Mouse (Mus musculus): ENCODE data around the gene Dhx37. TPM values are rescaled to one million over a fixed set of nuclear protein-coding genes. Genes with fewer than 3 reads are reported as not detected.
"Not testable (repeated sequence)": the region's sequence is repeated elsewhere in the genome, so short reads cannot be mapped to it uniquely, and the experiment has no call there.

Gene Dhx37
- polyA plus RNA-seq, 1 experiment: 16.8 TPM

DNA sequence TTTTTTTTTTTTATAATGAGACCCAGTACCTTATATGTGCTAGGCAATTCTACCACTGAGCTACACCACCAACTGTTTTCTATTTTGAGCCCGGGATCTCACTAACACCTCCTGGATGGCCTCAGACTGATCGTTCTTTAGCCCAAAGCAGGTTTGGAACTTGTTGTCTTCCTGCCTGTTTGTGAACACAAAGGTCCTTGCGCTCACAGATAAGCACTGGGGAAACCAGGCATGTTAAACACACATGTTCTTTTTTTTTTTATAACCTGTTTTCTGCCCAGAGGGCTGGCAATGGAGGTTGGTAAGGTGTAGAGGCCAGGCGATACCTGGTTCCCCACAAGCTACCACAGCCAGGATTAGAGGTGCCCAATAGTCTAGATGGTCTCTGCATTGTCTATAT is 14.7 kb upstream of the Dhx37 start:
- no peak for DNase-seq (ENCODE audit: low spot score)

- no peak for DNase-seq (ENCODE audit: low spot score)
Measured at GRCm38 (mm10) chr5:125448026-125448425, 14.1 kb upstream of the Dhx37 start.

DNA sequence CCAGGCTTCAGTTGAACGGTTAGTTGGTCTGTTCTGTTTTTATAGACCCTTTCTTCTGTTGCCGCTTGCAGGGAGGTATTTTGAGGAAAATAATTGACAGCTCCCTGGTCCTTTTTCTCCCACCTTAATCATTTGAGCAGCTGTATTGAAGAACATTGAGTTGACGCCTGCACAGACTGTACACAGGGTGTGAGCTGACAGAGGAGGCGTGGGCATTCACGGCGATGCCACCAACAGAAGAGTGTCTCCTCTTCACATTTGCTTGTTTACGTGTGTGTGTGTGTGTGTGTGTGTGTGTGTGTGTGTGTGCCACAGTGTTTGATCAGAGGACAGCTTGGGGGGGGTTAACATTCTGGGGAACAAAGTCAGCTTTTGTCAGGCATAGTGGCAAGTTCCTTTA is 12.4 kb upstream of the Dhx37 start:
- DNase-seq (ENCODE audit: low spot score): no peak

- no peak for DNase-seq (ENCODE audit: low spot score)
Measured at GRCm38 (mm10) chr5:125444554-125444953, 10.6 kb upstream of the Dhx37 start.

GRCm38 (mm10) chr5:125443915-125444314 is 10.0 kb upstream of the Dhx37 start:
- no peak for DNase-seq (ENCODE audit: low spot score)

GRCm38 (mm10) chr5:125443335-125443734 is 9.4 kb upstream of the Dhx37 start:
- no peak for DNase-seq (ENCODE audit: low spot score)

GRCm38 (mm10) chr5:125442136-125442995 is 8.4 kb upstream of the Dhx37 start:
- DNase-seq (ENCODE audit: low spot score): no peak

DNA sequence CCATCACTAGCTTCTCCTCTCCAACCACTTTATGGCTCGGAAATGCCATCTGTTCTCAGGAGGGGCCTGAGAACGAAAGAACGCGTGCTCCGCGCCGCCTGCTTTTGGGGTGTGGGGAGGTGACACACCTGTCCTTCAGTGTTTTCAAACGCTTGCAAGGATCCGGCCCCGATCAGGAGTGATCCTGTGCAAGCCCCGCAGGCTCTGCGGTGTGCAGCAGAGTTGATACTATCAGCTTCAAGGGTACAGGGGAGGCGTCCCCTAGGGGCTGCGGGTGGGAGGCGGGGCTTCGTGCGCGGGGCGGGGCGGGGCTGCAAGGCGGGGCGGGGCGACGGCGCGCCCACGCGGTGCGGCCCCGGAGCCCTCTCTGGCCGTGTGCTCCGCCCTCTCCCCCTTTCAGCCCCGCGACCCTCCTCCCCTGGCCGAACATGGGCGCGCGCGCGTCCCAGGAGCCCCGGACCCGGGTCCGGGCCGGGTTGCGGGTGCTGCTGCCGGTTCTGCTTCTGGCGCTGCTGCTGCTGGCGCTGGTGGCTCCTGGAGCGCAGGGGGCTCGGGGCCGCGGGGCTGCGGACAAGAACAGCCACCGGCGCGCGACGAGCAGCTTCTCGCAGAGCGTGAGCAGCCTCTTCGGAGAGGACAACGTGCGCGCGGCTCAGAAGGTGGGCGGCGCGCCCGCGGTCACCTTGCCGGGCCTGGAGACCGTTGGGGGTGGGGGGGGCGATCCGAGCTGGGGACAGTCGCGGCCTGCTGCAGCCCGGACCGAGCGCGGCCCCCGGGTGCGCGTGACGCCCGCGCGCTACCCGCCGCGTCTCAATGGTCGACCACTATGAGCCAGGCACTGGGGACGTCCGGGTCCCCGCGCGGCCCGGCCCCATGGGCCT is 7.6 kb upstream of the Dhx37 start, which contains the start of gene Bri3bp:
Bri3bp (plus strand) TSS at position 335 of the 881 bp plus-strand sequence.
- DNase-seq (ENCODE audit: low spot score): peak; percentile 51

GRCm38 (mm10) chr5:125440583-125441233 is 6.8 kb upstream of the Dhx37 start:
- no peak for DNase-seq (ENCODE audit: low spot score)

DNA sequence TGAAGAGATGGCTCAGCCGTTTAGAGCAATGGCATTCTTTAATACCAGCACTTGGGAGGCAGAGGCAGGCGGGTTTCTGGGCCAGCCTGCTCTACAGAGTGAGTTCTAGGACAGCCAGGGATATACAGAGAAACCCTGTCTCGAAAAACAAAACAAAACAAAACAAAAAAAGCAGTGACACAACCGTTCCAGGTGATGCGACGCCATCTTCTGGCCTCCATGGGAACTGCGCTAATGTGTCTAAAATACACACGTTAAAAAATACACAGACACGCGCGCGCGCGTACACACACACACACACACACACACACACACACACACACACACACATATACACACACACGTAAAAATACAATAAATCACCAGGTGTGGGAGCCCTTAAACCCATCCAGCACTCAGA is 426 bp upstream of the Dhx37 start:
- DNase-seq (ENCODE audit: low spot score): not testable (repeated sequence)

DNA sequence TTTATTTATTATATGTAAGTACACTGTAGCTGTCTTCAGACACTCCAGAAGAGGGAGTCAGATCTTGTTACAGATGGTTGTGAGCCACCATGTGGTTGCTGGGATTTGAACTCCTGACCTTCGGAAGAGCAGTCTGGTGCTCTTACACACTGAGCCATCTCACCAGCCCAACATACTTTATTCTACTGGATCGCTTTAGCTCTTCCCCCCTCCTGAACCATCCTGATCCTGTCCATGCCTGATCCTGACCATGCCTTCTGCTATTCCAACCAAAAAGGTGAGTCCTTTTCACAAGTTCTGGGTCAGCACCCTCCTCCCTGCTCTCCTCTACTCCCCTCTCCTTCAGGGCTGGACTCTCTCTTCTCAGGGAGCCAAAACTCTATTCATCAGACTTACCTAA is 1.6 kb downstream of the Dhx37 start:
- not testable (repeated sequence) for DNase-seq (ENCODE audit: low spot score)

GRCm38 (mm10) chr5:125426343-125426742 is 7.6 kb downstream of the Dhx37 start:
- no peak for DNase-seq (ENCODE audit: low spot score)

DNA sequence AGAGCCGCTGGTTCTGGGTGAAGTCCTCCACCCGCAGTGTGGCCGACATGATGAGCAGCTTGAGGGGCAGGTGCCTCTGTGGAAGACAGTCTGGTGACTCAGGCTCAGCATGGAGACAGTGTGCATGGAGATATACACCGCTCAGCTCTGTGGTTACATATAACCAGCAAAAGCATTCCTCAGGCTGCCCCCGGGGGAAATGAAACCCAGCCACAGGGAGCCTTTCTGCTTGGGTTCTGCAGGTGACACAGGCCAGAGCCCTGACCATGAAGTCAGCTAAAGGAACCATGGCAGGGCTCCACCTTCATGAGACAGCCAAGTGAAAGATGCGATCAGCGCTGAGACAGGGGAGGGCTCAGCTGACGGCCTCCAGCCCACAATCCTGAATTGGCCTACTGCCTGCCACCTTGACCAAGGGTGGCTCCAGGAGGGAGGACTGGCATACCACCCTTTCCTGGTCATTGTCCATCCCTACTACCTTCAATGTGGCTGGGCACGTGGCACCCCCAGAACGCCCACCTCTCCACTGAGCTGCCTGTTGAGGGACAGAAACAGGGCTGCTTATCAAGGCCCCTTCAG is 8.1 kb downstream of the Dhx37 start:
- no peak for DNase-seq (ENCODE audit: low spot score)

DNA sequence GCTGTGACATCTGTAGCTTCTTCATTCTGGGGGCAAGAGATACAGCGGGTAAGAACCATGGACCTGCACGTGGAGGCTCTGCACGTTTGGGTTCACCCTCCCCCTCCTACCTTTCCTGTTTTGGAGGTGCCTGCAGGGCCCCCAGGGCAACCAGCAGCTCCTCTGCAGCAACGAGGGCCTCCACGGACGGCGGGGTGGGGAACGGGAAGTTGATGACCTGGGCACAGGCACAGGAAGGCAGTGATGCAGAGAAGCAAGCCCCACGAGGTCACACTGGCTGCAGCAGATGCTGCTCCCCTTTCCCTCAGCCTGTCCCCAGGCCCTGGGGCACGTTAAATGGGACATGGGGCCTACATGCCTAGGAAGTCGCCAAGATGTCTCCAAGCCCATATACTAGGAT is 14.8 kb downstream of the Dhx37 start:
- DNase-seq (ENCODE audit: low spot score): no peak

- no peak for DNase-seq (ENCODE audit: low spot score)
Measured at GRCm38 (mm10) chr5:125418636-125419035, 15.3 kb downstream of the Dhx37 start.

- no peak for DNase-seq (ENCODE audit: low spot score)
Measured at GRCm38 (mm10) chr5:125416183-125416582, 17.7 kb downstream of the Dhx37 start.

GRCm38 (mm10) chr5:125413763-125414162 is 20.2 kb downstream of the Dhx37 start:
- no peak for DNase-seq (ENCODE audit: low spot score)

- DNase-seq (ENCODE audit: low spot score): not testable (repeated sequence)
Measured at GRCm38 (mm10) chr5:125412536-125412935, 21.4 kb downstream of the Dhx37 start.

DNA sequence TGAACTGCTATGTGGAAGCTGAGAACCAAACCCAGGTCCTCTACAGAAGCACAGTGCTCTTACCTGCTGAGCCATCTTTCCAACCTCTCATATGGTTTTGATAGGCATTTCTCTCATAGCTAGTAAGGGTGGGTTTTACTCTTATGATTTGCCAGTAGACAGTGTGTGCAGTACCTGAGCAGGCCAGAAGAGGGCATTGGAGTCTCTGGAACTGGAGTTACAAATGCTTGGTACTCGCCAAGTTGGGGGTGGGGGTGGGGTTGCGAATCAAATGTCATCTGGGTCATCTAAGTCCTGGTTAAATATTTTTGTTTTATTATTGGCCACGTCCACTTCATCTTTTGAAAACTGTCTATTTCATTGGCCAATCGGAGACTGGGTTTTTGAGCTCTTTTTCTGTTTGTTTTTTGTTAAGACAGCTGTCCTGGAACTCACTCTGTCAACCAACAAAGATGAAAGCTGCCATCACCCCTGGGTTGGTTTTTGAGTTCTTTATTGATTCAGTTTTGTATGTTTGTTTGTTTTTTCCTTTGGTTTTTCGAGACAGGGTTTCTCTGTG is 21.9 kb downstream of the Dhx37 start:
- no peak for DNase-seq (ENCODE audit: low spot score)

GRCm38 (mm10) chr5:125409348-125410090 is 24.4 kb downstream of the Dhx37 start:
- DNase-seq (ENCODE audit: low spot score): no peak

- peak; percentile 63 for DNase-seq (ENCODE audit: low spot score)
Measured at GRCm38 (mm10) chr5:125408842-125409241, 25.1 kb downstream of the Dhx37 start.

All from urinary bladder, adult 2 months (tissue).